Mouse (Mus musculus) mouse trophoblast stem cell (cell line): ENCODE measurements around the gene Arpc5l.
"Not testable (repeated sequence)": the region's sequence is repeated elsewhere in the genome, so short reads cannot be mapped to it uniquely, and the experiment has no call there.

ENCODE experiments used
- in situ Hi-C, 2 experiments: fragments of 300-500 bp; cut with MseI, MboI; formaldehyde crosslinking; loops; 2 replicates in 1 of 2; 3 replicates in 1 of 2; pipeline ENCODE4 v1.15.1; 2025

Gene Arpc5l

GRCm38 (mm10) chr2:38999910-39000586 is 5.1 kb upstream of the Arpc5l start:
- in situ Hi-C loops: loop anchor here (5.0 kb wide), 1 partner anchor 73 kb away; the partner anchor contains the start of gene Nr6a1 (in 2 of the 2)

DNA sequence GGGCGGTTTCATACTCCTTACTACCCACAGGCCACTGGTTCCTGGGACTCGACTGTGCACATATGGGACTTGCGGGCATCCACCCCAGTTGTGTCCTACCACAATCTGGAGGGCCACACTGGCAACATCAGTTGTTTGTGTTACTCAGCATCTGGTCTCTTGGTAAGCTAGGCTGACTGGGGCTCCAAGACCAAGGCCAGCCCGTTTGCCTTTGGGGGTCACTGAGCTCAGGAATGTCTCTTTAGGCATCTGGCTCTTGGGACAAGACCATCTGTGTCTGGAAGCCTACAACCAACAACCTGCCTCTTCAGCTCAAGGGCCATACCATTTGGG is 4.6 kb upstream of the Arpc5l start:
- in situ Hi-C loops: no loop called here

- in situ Hi-C loops: no loop called here
These were observed 3.3 kb upstream of the Arpc5l start for GRCm38 (mm10) chr2:39001866-39002265.

DNA sequence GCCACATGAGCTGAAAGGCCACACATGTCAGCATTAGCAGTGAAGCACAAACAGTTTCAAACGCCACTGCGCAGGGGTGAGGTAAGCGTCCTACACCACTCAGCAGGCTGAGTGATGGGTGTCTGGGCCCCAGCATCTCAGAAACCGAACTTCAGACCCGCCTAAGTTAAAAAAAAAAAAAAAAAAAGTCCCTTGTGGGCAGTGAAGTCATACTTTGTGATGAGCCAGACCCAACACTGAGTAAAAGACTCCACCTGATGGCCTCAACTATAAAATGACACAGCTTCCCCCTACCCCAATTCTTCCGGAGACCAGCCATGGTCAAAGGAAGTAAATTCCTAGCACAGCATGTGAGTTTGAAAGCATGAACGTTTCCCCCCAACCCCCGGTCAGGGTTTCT is 2.0 kb upstream of the Arpc5l start:
- in situ Hi-C loops: no loop called here

- in situ Hi-C loops: no loop called here
These were observed 1.6 kb upstream of the Arpc5l start for GRCm38 (mm10) chr2:39003512-39003911.

- in situ Hi-C loops: no loop called here
These were observed 776 bp upstream of the Arpc5l start for GRCm38 (mm10) chr2:39004372-39004771.

GRCm38 (mm10) chr2:39005574-39006079 is 479 bp downstream of the Arpc5l start, which contains the start of gene Rpl35:
Rpl35 (minus strand) TSS chr2:39005624.
- in situ Hi-C loops: no loop called here

DNA sequence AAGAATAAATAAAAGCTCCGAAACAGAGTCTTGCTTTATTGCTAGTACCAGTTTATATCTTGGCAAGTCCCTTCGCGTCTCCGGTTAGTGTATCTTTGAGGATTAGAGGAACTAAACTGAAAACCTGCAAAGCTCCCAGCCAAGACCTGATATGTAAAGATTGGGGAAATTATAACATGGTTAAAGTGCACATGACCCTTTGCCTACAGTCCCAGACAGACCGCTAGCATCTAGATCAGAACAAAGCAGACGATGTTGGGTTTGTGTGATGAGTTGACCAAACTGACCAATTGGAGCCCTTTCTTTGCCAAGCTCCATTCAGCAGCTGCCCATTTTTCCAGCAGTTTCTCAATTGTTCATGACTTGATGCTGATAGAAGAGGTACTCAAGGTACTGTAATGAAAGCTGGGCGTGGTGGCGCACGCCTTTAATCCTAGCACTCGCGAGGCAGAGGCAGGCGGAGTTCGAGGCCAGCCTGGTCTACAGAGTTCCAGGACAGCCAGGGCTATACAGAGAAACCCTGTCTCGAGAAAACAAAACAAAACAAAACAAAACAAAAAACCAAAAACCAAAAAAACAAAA is 1.1 kb downstream of the Arpc5l start:
- in situ Hi-C loops: no loop called here

DNA sequence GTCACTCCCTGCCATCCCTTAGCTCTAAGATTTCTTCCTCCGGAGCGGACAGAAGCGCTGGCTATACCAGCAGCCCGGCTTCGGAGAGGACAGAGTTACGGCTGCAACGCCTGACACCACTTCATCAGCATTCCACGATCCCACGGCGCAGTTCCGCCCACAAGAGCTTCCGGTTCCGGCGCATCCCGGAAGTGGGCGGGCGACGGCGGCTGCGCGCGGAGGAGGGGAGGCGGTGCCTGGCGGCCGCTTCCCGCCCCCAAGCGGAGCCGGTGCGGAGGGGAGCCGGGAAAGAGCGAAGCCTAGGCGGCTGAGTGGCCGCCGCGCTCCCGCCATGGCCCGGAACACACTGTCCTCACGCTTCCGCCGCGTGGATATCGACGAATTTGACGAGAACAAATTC is 2.7 kb downstream of the Arpc5l start:
- in situ Hi-C loops: no loop called here

- in situ Hi-C loops: no loop called here
These were observed 3.3 kb downstream of the Arpc5l start for GRCm38 (mm10) chr2:39008350-39008851.

DNA sequence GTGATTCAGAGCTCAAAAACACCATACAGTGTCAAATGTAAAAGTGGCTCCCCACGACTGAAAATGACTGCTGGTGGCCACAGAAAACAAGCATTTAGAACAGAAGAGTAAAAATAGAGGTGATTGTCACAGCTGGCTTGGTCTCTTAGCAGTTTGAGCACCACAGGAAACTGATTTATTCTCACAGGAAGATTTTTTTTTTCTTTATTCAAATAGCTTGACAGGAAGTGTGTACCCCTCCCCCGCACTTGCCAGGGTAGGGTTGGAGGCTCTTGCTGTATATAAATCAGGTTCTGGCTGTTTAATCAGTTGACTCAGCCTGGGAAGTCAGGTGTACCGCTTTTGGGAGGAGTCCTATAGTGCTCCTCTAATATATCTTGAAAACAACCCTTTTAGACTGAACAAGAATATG is 3.8 kb downstream of the Arpc5l start:
- in situ Hi-C loops: no loop called here

DNA sequence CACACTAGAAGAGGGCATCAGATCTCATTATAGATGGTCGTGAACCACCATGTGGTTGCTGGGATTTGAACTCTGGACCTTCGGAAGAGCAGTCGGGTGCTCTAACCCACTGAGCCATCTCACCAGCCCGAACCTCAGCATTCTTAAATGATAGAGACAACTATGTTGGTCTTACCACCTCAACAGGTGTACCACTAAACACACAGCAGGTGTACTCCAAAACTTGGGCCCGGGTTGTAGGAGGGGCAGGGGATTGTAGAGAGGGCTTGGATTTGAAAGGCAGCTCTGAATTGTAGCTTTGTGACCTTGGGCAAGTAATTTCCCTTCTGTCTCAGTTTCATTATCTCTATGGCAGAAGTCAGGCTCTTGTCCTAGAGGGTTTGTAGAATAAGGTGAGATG is 5.0 kb downstream of the Arpc5l start:
- in situ Hi-C loops: not testable (repeated sequence)

DNA sequence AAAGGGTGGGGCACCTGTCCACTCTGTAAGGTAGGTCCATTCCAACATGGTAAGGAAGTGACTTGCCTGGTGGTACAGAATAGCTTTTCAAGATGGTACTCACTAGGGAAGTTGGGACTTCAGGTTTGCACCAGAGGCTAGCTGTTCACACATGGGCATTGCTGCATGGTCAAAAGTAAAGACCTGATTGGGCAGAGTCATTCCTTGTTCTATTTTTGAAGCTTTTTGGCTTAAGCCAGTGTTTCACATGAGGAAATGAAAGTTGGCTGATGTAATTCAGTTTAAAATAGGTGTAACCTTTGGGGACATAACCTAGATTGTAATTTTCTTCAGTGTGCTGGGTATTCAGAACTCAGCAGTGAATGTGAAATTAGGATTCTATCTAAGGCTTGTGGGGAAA is 6.1 kb downstream of the Arpc5l start:
- in situ Hi-C loops: no loop called here

DNA sequence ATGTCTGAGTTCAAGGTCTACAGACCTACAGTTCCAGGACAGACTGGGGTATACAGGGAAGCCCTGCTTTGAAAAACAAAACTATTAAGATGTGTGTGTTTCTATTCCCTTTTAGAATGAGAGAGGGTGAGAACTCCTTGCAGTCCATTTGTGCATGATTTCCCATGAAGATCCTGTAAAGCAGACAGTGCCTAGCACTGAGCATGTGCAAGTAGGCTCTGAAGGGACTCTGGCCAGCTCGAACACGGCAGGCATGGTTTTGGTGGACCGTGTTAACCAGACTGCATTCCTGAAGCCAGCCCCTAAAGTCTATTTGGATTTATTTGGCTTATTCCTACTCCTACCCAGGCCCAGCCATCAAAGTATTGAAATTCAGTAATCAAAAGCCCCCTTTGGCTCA is 6.8 kb downstream of the Arpc5l start:
- in situ Hi-C loops: no loop called here

GRCm38 (mm10) chr2:39012768-39013279 is 7.7 kb downstream of the Arpc5l start:
- in situ Hi-C loops: no loop called here

GRCm38 (mm10) chr2:39016581-39016980 is 11.4 kb downstream of the Arpc5l start:
- in situ Hi-C loops: no loop called here

DNA sequence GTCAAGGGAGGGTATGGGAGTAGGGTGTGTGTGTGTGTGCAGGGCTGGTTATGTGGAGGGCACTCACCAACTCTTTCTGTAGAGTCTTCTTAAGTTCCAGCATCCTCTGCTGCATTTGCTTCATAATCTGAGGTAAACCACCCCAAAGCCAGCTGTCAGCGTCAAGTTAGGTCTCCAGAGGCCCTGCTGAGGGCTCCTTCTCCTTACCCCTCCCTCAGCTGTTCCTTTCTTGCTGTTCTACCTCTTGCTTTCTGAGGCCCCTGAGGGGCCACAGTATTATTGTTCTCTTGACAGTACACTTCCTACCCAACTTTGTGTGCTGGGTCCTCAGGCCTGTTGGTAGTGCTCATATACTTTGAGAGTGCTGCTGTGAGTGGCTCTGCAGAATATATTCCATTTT is 14.9 kb downstream of the Arpc5l start:
- in situ Hi-C loops: no loop called here

DNA sequence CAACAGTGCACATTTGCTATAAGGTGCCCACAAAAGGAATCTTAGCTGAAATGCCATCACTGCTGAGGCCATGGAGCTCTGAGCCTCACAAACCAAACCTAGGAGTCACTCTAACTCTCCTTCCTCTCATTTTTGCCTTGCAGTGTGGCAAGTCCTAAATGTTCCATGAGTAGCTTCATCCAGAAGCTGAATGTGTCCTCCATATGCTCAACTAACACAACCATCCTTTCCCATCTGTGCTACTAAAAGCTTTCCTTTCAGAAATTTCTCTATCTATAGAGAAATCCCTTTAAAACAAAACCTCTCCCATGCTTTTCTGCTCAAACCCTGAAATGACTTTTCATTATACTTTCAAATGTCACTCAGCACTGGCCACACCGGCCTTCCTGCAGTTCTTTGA is 26.5 kb downstream of the Arpc5l start:
- in situ Hi-C loops: no loop called here

DNA sequence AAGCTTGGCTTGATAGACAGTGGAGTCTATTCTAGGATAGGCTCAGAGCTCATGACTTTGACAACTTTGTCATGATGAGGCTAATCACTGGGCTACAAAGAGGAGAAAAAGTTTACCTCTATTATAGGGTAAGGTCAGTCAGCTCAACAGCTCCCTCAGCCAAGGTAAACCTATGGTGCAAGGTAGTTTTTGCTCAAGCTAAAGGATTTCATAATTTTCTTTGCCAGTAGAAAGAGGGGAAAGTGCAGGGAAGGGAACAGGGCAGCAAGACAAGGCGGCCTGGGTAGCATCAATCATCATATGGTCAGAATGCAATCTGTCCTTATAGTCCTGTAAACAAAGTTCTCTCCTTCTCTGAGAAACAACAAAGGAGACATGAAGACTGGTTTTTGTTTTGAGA is 35.1 kb downstream of the Arpc5l start:
- in situ Hi-C loops: no loop called here

DNA sequence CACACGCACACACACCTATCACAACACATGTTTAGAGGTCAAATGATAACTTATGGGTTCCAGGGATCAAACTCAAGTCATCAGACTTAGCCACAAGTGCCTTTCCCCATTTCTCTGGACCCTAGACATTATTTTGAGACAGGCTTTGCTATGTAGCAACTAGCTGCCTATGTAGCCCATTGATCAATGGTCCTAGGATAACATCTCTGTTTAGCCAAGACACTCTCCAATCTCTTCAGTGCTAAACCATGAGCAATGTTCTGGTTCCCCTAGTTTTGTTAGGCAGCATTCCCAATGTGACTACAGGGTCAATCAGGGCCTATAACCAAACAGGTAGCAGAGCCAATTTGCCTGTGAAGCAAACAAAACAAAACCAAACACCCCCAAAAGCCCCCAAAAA is 43.4 kb downstream of the Arpc5l start:
- in situ Hi-C loops: no loop called here

GRCm38 (mm10) chr2:39064687-39065399 is 59.7 kb downstream of the Arpc5l start:
- in situ Hi-C loops: no loop called here
